Mouse (Mus musculus): ENCODE results near the gene Tsnaxip1. TPM values are rescaled to one million over a fixed set of nuclear protein-coding genes. Genes with fewer than 3 reads are reported as not detected.

The Tsnaxip1 gene
- total RNA-seq, 2 experiments from 2014 or later = not detected

DNA sequence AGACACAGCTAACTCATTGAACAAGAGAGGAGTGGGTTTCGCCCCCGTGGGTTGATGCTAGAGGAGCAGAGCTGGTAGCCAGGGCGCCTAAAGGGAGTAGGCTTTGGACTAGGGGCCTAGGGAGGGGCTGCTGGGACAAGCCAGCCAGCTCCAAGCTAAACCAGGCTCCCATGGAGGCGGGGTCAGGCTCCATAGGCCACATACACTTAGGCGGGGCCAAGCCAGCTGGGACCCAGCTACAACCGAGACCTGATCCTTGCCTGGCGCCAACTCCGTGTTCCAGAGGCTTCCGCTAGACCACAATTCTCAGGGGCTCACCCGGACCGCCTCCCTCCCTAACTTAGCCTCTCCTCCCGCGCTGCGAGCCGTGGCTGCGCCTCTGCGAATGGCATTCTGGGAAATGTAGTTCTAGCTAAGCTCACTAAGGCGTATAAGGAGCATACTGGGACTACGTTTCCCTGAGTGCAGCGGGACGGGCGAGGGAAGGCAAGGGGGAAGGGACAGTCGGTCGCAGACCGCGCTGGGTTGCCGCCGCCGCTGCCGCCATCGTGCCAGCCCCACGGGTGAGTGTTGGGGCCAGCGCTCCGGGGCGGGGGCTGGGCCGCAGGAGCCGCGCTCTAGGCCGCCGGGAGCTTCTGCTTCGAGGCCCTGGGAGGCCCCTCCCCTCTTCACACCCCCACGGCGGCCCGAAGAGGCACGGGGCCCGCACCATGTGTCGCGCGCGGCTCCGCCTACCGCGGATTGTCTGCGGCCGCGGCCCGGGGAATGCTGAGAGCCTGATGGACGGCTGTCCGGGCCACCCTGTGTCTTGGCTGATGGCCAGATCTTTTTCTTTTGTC lies 32.8 kb downstream of the Tsnaxip1 start, which contains the start of gene Nutf2:
Gene Nutf2, plus strand, starts transcription at position 438 of the 839 bp plus-strand sequence.
- DNase-seq (ENCODE audit: low spot score) = peak; percentile 98

DNA sequence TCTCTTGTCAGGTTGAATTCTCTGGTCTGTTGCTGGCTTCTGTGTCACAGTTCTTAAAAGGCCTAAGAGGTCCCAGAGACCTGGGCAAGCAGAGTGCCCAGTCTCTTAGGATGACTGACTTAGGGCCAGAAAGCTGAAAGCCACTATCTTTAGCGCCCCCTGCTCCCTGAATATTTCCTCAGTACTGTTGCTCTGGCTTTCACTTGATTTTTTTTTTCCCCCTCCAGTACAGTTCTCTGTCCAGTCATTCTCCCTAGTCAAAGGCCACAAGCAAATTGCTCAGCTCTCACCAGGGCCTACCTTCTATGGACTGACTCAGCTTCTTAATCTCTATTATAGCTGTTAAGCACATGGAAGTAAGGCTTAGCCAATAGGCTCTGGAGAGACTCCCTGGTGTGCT lies 34.4 kb downstream of the Tsnaxip1 start:
- no peak for DNase-seq (ENCODE audit: low spot score)

- no peak for DNase-seq (ENCODE audit: low spot score)
Measured at GRCm38 (mm10) chr8:105866364-105867029, 39.0 kb downstream of the Tsnaxip1 start.

GRCm38 (mm10) chr8:105874301-105874700 lies 46.8 kb downstream of the Tsnaxip1 start:
- peak; percentile 69 for DNase-seq (ENCODE audit: low spot score)

- DNase-seq (ENCODE audit: low spot score) = peak; percentile 88
Measured at GRCm38 (mm10) chr8:105880754-105881520, 53.4 kb downstream of the Tsnaxip1 start, which contains the start of gene Edc4. Edc4 (plus strand) TSS chr8:105880881.

- DNase-seq (ENCODE audit: low spot score) = no peak
Measured at GRCm38 (mm10) chr8:105889756-105890465, 62.4 kb downstream of the Tsnaxip1 start.

DNA sequence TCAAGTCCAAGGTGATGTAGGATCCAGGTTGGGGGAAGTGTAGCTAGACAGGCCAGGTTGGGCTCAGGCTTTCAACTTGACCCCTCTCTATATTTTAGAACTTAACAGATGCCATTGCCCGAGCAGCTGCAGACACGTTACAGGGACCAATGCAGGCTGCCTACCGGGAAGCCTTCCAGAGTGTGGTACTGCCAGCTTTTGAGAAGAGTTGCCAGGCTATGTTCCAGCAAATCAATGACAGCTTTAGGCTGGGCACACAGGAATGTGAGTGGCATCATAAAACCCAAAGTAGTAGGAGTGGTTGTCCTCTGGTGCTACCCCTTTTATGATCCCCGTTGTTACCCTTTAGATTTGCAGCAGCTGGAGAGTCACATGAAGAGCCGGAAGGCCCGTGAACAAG lies 63.3 kb downstream of the Tsnaxip1 start:
- peak; percentile 67 for DNase-seq (ENCODE audit: low spot score)

GRCm38 (mm10) chr8:105892432-105892831 lies 64.9 kb downstream of the Tsnaxip1 start:
- DNase-seq (ENCODE audit: low spot score) = no peak

GRCm38 (mm10) chr8:105893339-105893738 lies 65.8 kb downstream of the Tsnaxip1 start, which contains the start of gene Nrn1l:
Nrn1l (plus strand) TSS chr8:105893567.
- peak; percentile 65 for DNase-seq (ENCODE audit: low spot score)

Other genes starting within 250 kb of the Tsnaxip1 start
- gene Ripor1, start 222.5 kb upstream of the Tsnaxip1 start, total RNA-seq (2021) = 10 to 100 TPM; 17.1 to 21.7 TPM
- 10 to 100 TPM; 33.6 to 34.2 TPM for gene Ctcf, start 191.2 kb upstream of the Tsnaxip1 start, total RNA-seq (2021)
- gene Agrp, start 190.3 kb upstream of the Tsnaxip1 start, total RNA-seq (2021) = 1 to 10 TPM in 1 of 2 experiments, under 1 TPM in 1; 0.52 to 1.2 TPM
- under 1 TPM in 1 of 2 experiments, not detected in 1; 0.05 TPM for gene Carmil2, start 141.5 kb upstream of the Tsnaxip1 start, total RNA-seq (2021)
- gene Acd, start 126.6 kb upstream of the Tsnaxip1 start, total RNA-seq (2021) = 1 to 10 TPM; 5.0 to 5.4 TPM
- gene Pard6a, start 126.6 kb upstream of the Tsnaxip1 start, total RNA-seq (2021) = 1 to 10 TPM; 5.5 to 6.2 TPM
- not detected for gene 4933405L10Rik, start 120.1 kb upstream of the Tsnaxip1 start, total RNA-seq (2021)
- gene Enkd1, start 119.5 kb upstream of the Tsnaxip1 start, total RNA-seq (2021) = 1 to 10 TPM in 1 of 2 experiments, under 1 TPM in 1; 0.69 to 1.4 TPM
- 1 to 10 TPM; 6.9 to 8.4 TPM for gene Gfod2, start 69.1 kb upstream of the Tsnaxip1 start, total RNA-seq (2021)
- gene Ranbp10, start 381 bp upstream of the Tsnaxip1 start, total RNA-seq (2021) = 10 to 100 TPM; 25.6 to 27.4 TPM
- gene Cenpt, start 25.5 kb downstream of the Tsnaxip1 start, total RNA-seq (2021) = under 1 TPM; 0.93 to 0.98 TPM
- gene Thap11, start 27.4 kb downstream of the Tsnaxip1 start, total RNA-seq (2021) = 10 to 100 TPM; 21.9 to 22.0 TPM
- gene Nutf2, start 32.8 kb downstream of the Tsnaxip1 start, total RNA-seq (2021) = 10 to 100 TPM; 43.7 to 44.5 TPM
- gene Edc4, start 53.1 kb downstream of the Tsnaxip1 start, total RNA-seq (2021) = 10 to 100 TPM; 19.7 to 20.6 TPM
- under 1 TPM in 1 of 2 experiments, not detected in 1; 0.76 TPM for gene Nrn1l, start 65.8 kb downstream of the Tsnaxip1 start, total RNA-seq (2021)
- 10 to 100 TPM; 13.5 to 13.6 TPM for gene Pskh1, start 72.7 kb downstream of the Tsnaxip1 start, total RNA-seq (2021)
- gene Ctrl, start 106.1 kb downstream of the Tsnaxip1 start, total RNA-seq (2021) = under 1 TPM in 1 of 2 experiments, not detected in 1; 0.37 TPM
- gene Psmb10, start 110.7 kb downstream of the Tsnaxip1 start, total RNA-seq (2021) = 10 to 100 TPM; 19.4 to 27.2 TPM
- under 1 TPM; 0.16 to 0.66 TPM for gene Lcat, start 115.7 kb downstream of the Tsnaxip1 start, total RNA-seq (2021)
- gene Slc12a4, start 138.4 kb downstream of the Tsnaxip1 start, total RNA-seq (2021) = 10 to 100 TPM in 1 of 2 experiments, 1 to 10 TPM in 1; 8.7 to 16.1 TPM
- not detected for gene Dpep3, start 151.7 kb downstream of the Tsnaxip1 start, total RNA-seq (2021)
- gene Dus2, start 163.6 kb downstream of the Tsnaxip1 start, total RNA-seq (2021) = 10 to 100 TPM in 1 of 2 experiments, 1 to 10 TPM in 1; 9.6 to 10.4 TPM
- gene Dpep2nb, start 178.2 kb downstream of the Tsnaxip1 start, total RNA-seq (2021) = not detected
- 10 to 100 TPM; 10.6 to 10.9 TPM for gene Ddx28, start 184.2 kb downstream of the Tsnaxip1 start, total RNA-seq (2021)
- gene Nfatc3, start 231.1 kb downstream of the Tsnaxip1 start, total RNA-seq (2021) = 10 to 100 TPM; 26.2 to 27.9 TPM

Measured in gastrocnemius, adult 18-20 months (tissue).